Mouse (Mus musculus): ENCODE measurements around the gene Fars2. TPM values are rescaled to one million over a fixed set of nuclear protein-coding genes. Genes with fewer than 3 reads are reported as not detected.
"Not testable (repeated sequence)": the region's sequence is repeated elsewhere in the genome, so short reads cannot be mapped to it uniquely, and the experiment has no call there.

Fars2 gene
- polyA plus RNA-seq, 1 experiment = 63.0 TPM

GRCm38 (mm10) chr13:36330542-36330941 is 213.3 kb downstream of the Fars2 start:
- 54% methylated on average over 3 of the region's 3 CpGs for WGBS
- no peak for DNase-seq (ENCODE audit: low read depth, low spot score)

DNA sequence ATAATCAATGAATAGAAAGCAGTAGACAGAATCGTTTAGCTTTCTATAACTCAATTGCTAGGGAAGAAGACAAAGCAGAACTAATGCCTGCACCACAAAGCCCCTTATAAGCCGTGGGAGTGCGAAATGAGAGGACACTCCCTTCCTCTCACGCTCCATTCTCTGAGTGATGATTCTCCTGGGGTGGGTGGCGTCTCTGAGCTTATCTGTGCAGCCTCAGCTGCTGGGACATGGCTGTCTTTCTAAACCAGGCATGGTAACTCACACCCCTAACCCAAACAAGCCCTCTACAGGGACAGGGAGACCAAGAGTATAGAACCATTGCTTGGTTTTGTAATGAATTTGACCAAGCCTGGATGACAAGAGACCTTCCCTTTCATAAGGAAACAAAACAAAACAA is 217.5 kb downstream of the Fars2 start:
- 92% methylated on average over 5 of the region's 5 CpGs for WGBS
- DNase-seq (ENCODE audit: low read depth, low spot score) = no peak

GRCm38 (mm10) chr13:36351529-36351928 is 234.3 kb downstream of the Fars2 start:
- WGBS = 71% methylated on average over 11 of the region's 11 CpGs
- DNase-seq (ENCODE audit: low read depth, low spot score) = no peak

DNA sequence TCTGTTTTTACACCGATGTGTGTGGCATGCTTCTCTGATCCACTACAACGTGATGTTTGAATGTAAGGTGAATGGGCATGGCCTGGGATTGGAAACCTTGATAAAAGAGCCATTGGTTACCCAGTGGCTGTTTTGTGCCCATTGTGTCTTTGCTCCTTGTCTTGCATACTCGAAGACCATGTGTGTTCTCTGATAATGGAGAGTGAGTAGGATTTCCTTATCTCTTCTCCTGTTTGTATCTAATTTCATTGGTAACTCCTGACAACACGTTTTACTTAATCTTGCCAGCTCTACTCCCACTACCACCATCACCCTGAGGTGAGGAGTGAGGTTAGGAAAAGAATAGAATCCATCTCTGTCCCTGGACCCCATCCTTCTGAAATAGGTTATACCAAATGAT is 240.3 kb downstream of the Fars2 start:
- no peak for DNase-seq (ENCODE audit: low read depth, low spot score)
- WGBS = 90% methylated on average over 4 of the region's 4 CpGs

DNA sequence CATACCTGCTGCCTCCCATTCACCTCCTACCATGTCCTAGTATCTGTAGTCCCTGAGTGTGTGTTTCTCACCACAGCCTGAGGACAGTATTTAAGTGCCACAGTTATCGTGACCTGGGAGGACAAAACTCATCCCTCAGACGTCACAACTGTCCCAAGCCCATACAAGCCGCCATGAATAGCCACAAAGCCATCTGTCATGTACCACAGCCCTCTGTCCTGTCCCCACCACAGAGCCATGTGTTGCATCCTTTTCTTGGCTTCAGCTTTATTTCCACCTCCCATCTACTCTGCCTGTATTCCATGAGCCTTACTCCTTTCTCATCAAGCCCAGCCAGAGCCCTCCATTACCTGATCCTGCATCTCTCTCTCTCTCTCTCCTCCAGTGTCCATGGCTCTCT is 244.2 kb downstream of the Fars2 start:
- 91% methylated on average over 3 of the region's 3 CpGs for WGBS
- no peak for DNase-seq (ENCODE audit: low read depth, low spot score)

DNA sequence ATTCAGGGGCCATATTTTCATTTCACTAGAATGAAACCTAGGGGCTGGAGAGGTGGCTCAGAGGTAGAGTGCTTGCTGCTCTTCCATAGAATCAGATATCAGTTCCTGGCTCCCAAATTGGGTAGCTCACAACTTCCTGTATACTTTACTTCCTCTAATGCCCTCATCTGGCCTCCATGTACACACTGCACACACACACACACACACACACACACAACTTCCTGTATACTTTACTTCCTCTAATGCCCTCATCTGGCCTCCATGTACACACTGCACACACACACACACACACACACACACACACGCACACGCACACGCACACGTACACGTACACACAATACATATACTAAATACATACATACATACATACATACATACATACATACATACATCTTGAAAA is 248.5 kb downstream of the Fars2 start:
- 93% methylated on average over 5 of the region's 5 CpGs for whole genome bisulfite sequencing
- DNase-seq (ENCODE audit: low read depth, low spot score) = not testable (repeated sequence)

GRCm38 (mm10) chr13:36366304-36366703 is 249.1 kb downstream of the Fars2 start:
- DNase-seq (ENCODE audit: low read depth, low spot score) = no peak
- WGBS = 81% methylated on average over 6 of the region's 6 CpGs

DNA sequence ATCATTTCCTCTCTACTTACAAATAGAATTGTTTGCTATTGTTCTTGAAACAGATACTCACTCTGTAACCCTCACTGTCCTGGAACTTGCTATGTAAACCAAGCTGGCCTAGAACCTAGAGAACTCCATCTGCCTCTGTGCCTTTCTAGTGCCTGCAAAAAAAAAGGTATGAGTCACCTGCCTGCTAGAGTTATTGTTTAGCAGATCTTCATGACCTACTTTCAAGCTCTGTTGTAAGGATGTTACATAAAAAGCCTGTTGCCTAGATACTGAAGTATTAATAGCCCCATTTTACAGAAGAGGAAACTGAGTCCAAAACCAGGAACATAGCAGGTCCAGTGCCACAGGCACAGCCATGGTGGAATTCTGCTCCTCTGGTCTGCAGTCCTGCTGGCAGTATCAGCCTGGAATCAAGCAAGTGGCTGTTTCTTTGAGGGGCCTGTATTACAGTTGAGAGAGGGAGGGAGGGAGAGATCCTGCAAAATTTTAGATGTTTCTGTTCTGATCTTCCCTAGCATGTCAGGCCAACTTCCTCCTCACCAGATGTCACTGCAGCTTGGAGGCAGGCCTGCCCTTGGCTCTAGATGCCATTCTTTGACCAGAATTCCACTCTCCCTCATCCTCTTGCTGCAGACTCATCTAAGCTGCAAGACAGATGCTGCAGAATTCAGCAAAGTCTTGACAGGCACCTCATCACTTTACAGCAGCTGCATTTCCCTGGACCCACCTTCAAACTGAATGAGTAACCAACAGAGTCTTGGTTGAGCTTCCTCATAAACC is 250.7 kb downstream of the Fars2 start:
- DNase-seq (ENCODE audit: low read depth, low spot score) = no peak

- DNase-seq (ENCODE audit: low read depth, low spot score) = no peak
- WGBS = 89% methylated on average over 3 of the region's 3 CpGs
Observed at GRCm38 (mm10) chr13:36368799-36369198, 251.6 kb downstream of the Fars2 start.

GRCm38 (mm10) chr13:36369400-36369799 is 252.2 kb downstream of the Fars2 start:
- no peak for DNase-seq (ENCODE audit: low read depth, low spot score)
- 78% methylated on average over 11 of the region's 11 CpGs for WGBS

DNA sequence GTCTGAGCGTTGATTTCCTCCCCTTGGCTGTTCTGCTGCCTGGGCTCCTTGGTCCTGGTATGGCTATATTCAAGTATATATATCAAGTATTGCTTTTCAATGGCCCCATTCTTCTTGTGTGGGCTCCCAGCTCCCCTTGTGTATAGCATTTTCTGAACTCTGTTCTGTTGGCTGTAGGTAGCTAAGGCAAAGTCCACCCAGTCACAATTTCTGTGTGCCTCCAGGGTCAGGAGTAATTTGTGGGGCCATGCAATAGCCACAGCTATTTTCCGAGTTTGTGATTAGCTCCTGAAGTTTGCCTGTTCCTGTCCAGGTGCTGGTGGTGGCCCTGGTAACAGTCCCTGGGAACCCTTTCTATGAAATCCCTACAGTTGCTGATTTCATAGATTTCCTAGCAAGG is 266.0 kb downstream of the Fars2 start:
- WGBS = 76% methylated on average over 2 of the region's 2 CpGs

GRCm38 (mm10) chr13:36386074-36386473 is 268.9 kb downstream of the Fars2 start:
- no peak for DNase-seq (ENCODE audit: low read depth, low spot score)
- WGBS = 86% methylated on average over 5 of the region's 5 CpGs

More for the DNA sequence above, 266.0 kb downstream of the Fars2 start:
- no peak for DNase-seq (ENCODE audit: low read depth, low spot score)

DNA sequence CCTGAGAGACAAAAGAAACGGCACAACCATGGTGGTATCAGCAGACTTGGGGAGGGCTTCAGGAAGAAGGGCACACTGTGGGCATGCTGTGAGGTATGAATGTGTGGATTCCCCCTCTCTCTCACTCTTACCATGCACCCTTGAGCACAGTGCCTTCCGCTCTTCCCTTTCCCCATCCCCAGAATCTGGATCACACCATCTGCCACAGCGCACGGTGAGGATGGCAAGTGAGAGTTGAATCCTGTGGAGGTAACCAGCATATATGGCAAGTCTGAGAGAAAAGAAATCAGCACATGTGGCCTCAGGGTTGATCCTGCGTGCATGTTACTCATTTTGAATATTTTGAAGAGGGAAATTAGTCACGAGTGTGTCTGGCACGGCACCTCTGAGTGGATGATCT is 274.7 kb downstream of the Fars2 start:
- 94% methylated on average over 7 of the region's 7 CpGs for WGBS
- no peak for DNase-seq (ENCODE audit: low read depth, low spot score)

GRCm38 (mm10) chr13:36392666-36393065 is 275.5 kb downstream of the Fars2 start:
- DNase-seq (ENCODE audit: low read depth, low spot score) = no peak
- 93% methylated on average over 4 of the region's 4 CpGs for WGBS

DNA sequence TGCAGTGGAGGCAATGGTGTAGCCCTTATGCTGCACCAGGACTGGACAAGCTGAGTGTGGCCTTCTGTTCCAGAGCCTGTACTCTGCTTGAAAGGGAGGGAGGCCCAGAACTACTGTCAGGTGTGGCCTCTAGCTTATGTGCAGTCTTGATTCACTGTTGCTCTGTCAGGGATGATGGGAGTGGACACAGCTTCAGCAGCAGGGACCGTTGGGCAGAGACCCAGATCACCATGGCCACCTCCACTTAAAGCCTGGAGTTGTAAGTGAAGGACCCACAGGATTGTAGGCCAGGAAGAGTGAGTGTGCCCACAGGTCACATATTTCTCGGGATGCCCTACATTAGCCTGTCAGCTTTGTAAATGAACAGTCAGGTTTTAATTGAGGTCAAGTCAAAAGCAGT is 283.8 kb downstream of the Fars2 start:
- WGBS = 86% methylated on average over 2 of the region's 2 CpGs
- DNase-seq (ENCODE audit: low read depth, low spot score) = no peak

- 88% methylated on average over 1 of the region's 1 CpGs for WGBS
- DNase-seq (ENCODE audit: low read depth, low spot score) = no peak
Observed at GRCm38 (mm10) chr13:36413276-36413675, 296.1 kb downstream of the Fars2 start.

DNA sequence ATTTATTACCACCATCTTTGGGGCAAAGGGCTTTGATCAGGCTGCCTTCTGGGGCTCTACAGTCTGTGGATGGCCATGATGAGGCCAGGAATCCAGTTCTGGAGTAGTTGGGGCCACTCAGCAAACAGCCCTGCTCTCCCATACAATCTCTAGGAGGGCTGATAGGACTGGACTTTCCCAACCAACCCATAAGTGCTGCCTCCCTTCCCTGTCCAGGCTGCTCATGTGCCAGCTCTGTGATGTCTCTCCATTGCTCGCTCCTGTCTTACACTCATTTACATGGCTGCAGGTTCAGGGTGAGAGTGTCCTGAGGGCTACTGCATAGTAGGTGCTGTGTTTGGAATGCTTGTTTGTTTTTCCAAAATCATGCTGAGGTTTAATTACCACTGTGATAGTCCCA is 298.0 kb downstream of the Fars2 start:
- 100% methylated on average over 1 of the region's 1 CpGs for WGBS

GRCm38 (mm10) chr13:36416546-36416945 is 299.3 kb downstream of the Fars2 start:
- no peak for DNase-seq (ENCODE audit: low read depth, low spot score)
- WGBS = 62% methylated on average over 4 of the region's 4 CpGs

More for the DNA sequence above, 298.0 kb downstream of the Fars2 start:
- no peak for DNase-seq (ENCODE audit: low read depth, low spot score)

DNA sequence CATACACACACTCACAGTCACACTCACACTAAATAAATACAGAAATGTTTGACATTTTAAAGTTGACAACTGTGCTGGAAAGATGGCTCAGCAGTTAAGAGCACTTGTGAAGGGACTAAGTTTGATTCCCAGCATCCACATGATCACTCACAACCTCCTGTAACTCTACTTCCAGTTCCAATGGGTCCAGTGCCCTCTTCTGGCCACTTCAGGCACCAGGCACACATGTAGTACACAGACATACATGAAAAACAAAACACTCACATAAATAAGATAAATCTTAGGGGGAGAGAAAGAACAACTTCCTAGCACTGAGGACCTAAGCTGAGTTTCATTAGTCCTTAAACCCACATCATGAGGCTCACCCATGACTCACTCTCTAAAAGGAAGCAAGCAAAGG is 302.1 kb downstream of the Fars2 start:
- no peak for DNase-seq (ENCODE audit: low read depth, low spot score)

DNA sequence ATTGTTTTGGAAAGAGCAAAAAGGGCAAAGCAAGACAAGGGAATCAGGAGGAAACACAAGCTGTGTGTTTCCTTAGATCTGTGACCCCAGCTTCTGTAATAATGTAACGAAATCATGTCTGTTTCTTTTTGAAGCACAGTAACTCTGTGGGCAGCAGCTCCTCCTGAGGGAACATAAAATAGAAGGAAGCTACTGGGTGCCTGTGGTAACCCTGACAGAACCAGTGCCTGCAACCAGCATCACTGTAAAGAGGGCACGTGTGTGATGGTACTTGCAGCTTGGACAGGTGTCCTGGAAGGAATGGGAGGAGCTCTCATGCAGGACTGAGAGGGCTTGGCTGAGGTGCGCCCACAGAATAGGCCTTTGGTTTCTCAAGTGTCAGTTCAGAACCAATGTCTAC is 305.2 kb downstream of the Fars2 start:
- no peak for DNase-seq (ENCODE audit: low read depth, low spot score)
- 72% methylated on average over 3 of the region's 3 CpGs for WGBS

- DNase-seq (ENCODE audit: low read depth, low spot score) = not testable (repeated sequence)
- WGBS = 42% methylated on average over 17 of the region's 17 CpGs
Observed at GRCm38 (mm10) chr13:36425824-36426705, 308.9 kb downstream of the Fars2 start.
